Mouse (Mus musculus): ENCODE measurements around the gene Ifi35. TPM values are rescaled to one million over a fixed set of nuclear protein-coding genes. Genes with fewer than 3 reads are reported as not detected.

Gene Ifi35
- total RNA-seq, 2 experiments from 2014 or later: 56.5 to 60.6 TPM

Other genes with a start within 250 kb of the Ifi35 start
- gene Ezh1, start 221.9 kb upstream of the Ifi35 start, total RNA-seq (2015): 20.0 and 20.8 TPM in 2 replicates
- 20.0 and 20.1 TPM in 2 replicates for gene Ezh1, start 221.9 kb upstream of the Ifi35 start, total RNA-seq (2017)
- not detected in 2 replicates for gene Ramp2, start 202.4 kb upstream of the Ifi35 start, total RNA-seq (2015)
- gene Ramp2, start 202.4 kb upstream of the Ifi35 start, total RNA-seq (2017): not detected in 2 replicates
- 169 and 184 TPM in 2 replicates for gene Vps25, start 194.7 kb upstream of the Ifi35 start, total RNA-seq (2015)
- gene Vps25, start 194.7 kb upstream of the Ifi35 start, total RNA-seq (2017): 54.6 and 55.7 TPM in 2 replicates
- 0.27 TPM in 1 of 2 replicates, not detected in the other for gene Wnk4, start 187.8 kb upstream of the Ifi35 start, total RNA-seq (2015)
- gene Wnk4, start 187.8 kb upstream of the Ifi35 start, total RNA-seq (2017): 0.15 TPM in 1 of 2 replicates, not detected in the other
- gene Cntd1, start 169.4 kb upstream of the Ifi35 start, total RNA-seq (2015): 1.2 and 1.6 TPM in 2 replicates
- gene Cntd1, start 169.4 kb upstream of the Ifi35 start, total RNA-seq (2017): 1.7 TPM in 2 replicates
- 69.8 and 71.2 TPM in 2 replicates for gene Coa3, start 169.3 kb upstream of the Ifi35 start, total RNA-seq (2015)
- 23.2 and 33.6 TPM in 2 replicates for gene Coa3, start 169.3 kb upstream of the Ifi35 start, total RNA-seq (2017)
- 62.2 and 68.0 TPM in 2 replicates for gene Becn1, start 146.1 kb upstream of the Ifi35 start, total RNA-seq (2015)
- gene Becn1, start 146.1 kb upstream of the Ifi35 start, total RNA-seq (2017): 129 and 168 TPM in 2 replicates
- gene Psme3, start 132.2 kb upstream of the Ifi35 start, total RNA-seq (2015): 90.6 and 116 TPM in 2 replicates
- 62.1 and 91.5 TPM in 2 replicates for gene Psme3, start 132.2 kb upstream of the Ifi35 start, total RNA-seq (2017)
- 0.98 and 2.1 TPM in 2 replicates for gene Aoc2, start 123.3 kb upstream of the Ifi35 start, total RNA-seq (2015)
- gene Aoc2, start 123.3 kb upstream of the Ifi35 start, total RNA-seq (2017): 0.95 and 1.4 TPM in 2 replicates
- 0.05 TPM in 1 of 2 replicates, not detected in the other for gene Aoc3, start 117.8 kb upstream of the Ifi35 start, total RNA-seq (2015)
- gene Aoc3, start 117.8 kb upstream of the Ifi35 start, total RNA-seq (2017): not detected in 2 replicates
- not detected in 2 replicates for gene G6pc, start 80.8 kb upstream of the Ifi35 start, total RNA-seq (2015)
- not detected in 2 replicates for gene G6pc, start 80.8 kb upstream of the Ifi35 start, total RNA-seq (2017)
- gene Aarsd1, start 30.8 kb upstream of the Ifi35 start, total RNA-seq (2015): 11.6 and 18.1 TPM in 2 replicates
- 22.9 and 28.9 TPM in 2 replicates for gene Aarsd1, start 30.8 kb upstream of the Ifi35 start, total RNA-seq (2017)
- gene Gm27029, start 23.6 kb upstream of the Ifi35 start, total RNA-seq (2015): 1.7 TPM in 1 of 2 replicates, not detected in the other
- gene Gm27029, start 23.6 kb upstream of the Ifi35 start, total RNA-seq (2017): 0.95 and 1.3 TPM in 2 replicates
- 2.4 and 3.0 TPM in 2 replicates for gene Rundc1, start 23.3 kb upstream of the Ifi35 start, total RNA-seq (2015)
- 3.1 and 3.3 TPM in 2 replicates for gene Rundc1, start 23.3 kb upstream of the Ifi35 start, total RNA-seq (2017)
- 0.43 and 2.5 TPM in 2 replicates for gene Ptges3l, start 23.1 kb upstream of the Ifi35 start, total RNA-seq (2015)
- gene Ptges3l, start 23.1 kb upstream of the Ifi35 start, total RNA-seq (2017): 0.66 TPM in 1 of 2 replicates, not detected in the other
- 334 and 336 TPM in 2 replicates for gene Rpl27, start 6.1 kb upstream of the Ifi35 start, total RNA-seq (2015)
- gene Rpl27, start 6.1 kb upstream of the Ifi35 start, total RNA-seq (2017): 2,102 and 2,594 TPM in 2 replicates
- 0.13 and 0.16 TPM in 2 replicates for gene Rnd2, start 16.6 kb downstream of the Ifi35 start, total RNA-seq (2015)
- 0.20 TPM in 1 of 2 replicates, not detected in the other for gene Rnd2, start 16.6 kb downstream of the Ifi35 start, total RNA-seq (2017)
- 7.3 and 10.8 TPM in 2 replicates for gene Vat1, start 17.8 kb downstream of the Ifi35 start, total RNA-seq (2015)
- gene Vat1, start 17.8 kb downstream of the Ifi35 start, total RNA-seq (2017): 3.4 and 5.2 TPM in 2 replicates
- gene Brca1, start 103.5 kb downstream of the Ifi35 start, total RNA-seq (2015): 15.3 and 15.9 TPM in 2 replicates
- 26.8 and 34.8 TPM in 2 replicates for gene Brca1, start 103.5 kb downstream of the Ifi35 start, total RNA-seq (2017)
- 32.4 and 33.9 TPM in 2 replicates for gene Nbr1, start 103.7 kb downstream of the Ifi35 start, total RNA-seq (2015)
- 53.6 and 60.7 TPM in 2 replicates for gene Nbr1, start 103.7 kb downstream of the Ifi35 start, total RNA-seq (2017)
- gene Tmem106a, start 133.8 kb downstream of the Ifi35 start, total RNA-seq (2015): 35.3 and 35.7 TPM in 2 replicates
- gene Tmem106a, start 133.8 kb downstream of the Ifi35 start, total RNA-seq (2017): 20.5 and 24.1 TPM in 2 replicates
- not detected in 2 replicates for gene Gm11634, start 150.8 kb downstream of the Ifi35 start, total RNA-seq (2015)
- not detected in 2 replicates for gene Gm11634, start 150.8 kb downstream of the Ifi35 start, total RNA-seq (2017)
- 22.6 and 28.8 TPM in 2 replicates for gene Rdm1, start 178.8 kb downstream of the Ifi35 start, total RNA-seq (2015)
- gene Rdm1, start 178.8 kb downstream of the Ifi35 start, total RNA-seq (2017): 18.1 and 23.1 TPM in 2 replicates
- 1.7 and 2.3 TPM in 2 replicates for gene Arl4d, start 217.1 kb downstream of the Ifi35 start, total RNA-seq (2015)
- gene Arl4d, start 217.1 kb downstream of the Ifi35 start, total RNA-seq (2017): 1.0 and 2.1 TPM in 2 replicates